Mouse (Mus musculus) thymus, postnatal 4 days (tissue): ENCODE results near the gene Pdik1l.
"Not testable (repeated sequence)": the region's sequence is repeated elsewhere in the genome, so short reads cannot be mapped to it uniquely, and the experiment has no call there.

Experiments used
- DNase-seq: peaks from one replicate; pipeline ENCODE4 v3.0.0; 2021

Pdik1l gene

DNA sequence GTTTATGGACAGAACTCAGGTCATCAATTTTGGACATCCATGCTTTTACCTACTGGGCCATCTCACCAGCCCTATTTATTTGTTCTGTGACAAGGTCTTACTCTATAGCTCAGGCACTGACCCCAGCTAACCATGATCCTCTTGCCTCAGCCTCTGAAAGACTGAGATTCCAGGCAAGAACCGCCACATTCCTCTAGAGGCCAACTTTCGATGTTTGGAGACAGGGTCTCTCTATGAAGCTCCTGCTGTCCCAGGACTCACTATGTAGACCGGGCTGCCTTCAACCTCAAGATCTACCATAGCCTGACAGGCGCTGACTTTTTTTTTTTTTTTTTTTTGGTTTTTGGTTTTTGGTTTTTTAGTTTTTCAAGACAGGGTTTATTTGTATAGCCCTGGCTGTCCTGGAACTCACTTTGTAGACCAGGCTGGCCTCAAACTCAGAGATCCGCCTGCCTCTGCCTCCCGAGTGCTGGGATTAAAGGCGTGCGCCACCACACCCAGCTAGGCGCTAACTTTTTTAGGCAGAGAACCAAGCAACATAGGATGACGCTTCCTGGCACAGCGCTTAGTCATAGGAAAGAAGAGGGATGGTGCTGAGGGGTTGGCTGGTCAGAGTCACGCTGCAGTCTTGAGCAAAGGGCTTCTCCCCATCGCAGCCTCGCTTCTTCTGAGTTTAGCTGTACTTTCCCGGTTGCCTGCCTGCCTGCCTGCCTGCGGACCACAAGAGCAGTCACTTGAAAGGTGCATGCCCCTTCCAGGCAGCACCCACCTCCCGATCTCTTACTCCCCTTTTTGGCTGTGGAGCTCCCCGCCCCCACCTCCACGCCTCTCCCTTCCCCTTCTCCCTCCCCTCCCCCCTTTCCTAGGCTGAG, 11.2 kb upstream of the Pdik1l start:
- no peak for DNase-seq

DNA sequence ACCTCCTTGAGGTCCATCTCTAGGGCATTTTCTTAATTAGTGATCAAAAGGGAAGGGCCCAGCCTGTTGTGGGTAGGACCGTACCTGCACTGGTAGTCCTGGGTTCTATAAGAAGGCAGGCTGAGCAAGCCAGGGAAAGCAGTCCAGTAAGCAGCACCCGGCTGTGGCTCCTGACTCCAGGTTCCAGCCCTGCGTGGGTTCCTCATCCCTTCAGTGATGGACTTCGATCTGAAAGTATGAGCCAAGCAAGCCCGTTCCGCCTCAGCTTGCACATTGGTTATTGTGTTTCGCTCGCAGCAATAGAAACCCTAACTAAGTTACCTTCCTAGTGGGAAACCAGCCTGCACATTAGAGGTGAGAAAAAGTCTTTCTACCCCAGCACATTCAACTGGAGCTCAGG, 9.7 kb upstream of the Pdik1l start:
- DNase-seq, result no peak

DNA sequence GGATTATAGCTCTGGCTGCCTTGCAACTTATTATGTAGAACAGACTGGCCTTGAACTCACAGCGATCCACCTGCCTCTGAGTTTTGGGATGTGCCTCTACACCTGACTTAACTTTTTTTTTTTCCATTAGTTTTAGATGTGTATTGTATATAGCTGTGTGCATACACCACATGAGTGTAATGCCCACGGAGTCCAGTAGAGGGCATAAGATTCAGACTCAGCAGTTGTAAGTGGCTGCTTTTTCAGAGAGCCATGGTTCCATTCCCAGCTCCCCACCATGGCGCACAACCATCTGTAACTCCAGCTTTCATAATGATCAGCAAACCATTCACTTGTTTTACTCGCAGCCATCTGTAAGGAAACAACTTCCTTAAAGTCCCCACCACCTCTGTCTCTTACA, 8.8 kb upstream of the Pdik1l start:
- DNase-seq, result peak; percentile 35

DNA sequence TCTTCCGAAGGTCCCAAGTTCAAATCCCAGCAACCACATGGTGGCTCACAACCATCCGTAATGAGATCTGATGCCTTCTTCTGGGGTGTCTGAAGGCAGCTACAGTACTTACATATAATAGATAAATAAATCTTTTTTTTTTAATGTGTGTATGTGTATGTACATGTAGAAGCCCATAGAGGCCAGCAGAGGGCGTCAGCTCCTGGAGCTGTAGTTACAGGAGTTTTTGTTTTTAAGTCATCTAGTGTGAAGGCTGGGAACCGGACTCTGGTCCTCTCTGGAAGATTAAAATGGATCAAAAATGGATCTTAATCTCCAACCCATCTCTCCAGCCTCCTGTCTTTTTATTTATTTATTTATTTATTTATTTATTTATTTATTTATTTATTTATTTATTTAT, 8.4 kb upstream of the Pdik1l start:
- not testable (repeated sequence) for DNase-seq

DNA sequence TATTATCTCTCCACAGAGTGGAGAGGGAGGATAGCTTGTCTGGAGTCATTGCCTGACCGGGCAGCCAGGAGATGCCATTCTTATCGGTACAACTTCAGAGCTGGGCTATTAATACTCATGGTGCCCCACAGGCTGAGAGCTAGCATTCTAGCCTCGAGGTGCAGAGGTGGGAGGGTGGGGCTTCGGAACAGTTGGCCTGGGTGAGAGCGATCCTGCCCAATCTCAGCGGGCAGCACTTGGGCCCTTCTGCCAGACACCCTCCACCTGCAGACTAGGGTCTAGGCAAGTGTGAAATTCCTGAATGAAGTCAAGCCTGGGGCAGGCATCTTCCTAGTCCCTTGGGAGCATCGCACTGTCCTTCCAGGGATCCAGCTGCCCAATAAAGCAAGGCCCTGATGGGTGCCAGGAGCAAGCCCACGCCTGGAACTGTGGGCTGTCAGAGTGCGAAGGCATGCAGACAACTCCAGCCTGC, 6.0 kb upstream of the Pdik1l start:
- DNase-seq, result no peak

DNA sequence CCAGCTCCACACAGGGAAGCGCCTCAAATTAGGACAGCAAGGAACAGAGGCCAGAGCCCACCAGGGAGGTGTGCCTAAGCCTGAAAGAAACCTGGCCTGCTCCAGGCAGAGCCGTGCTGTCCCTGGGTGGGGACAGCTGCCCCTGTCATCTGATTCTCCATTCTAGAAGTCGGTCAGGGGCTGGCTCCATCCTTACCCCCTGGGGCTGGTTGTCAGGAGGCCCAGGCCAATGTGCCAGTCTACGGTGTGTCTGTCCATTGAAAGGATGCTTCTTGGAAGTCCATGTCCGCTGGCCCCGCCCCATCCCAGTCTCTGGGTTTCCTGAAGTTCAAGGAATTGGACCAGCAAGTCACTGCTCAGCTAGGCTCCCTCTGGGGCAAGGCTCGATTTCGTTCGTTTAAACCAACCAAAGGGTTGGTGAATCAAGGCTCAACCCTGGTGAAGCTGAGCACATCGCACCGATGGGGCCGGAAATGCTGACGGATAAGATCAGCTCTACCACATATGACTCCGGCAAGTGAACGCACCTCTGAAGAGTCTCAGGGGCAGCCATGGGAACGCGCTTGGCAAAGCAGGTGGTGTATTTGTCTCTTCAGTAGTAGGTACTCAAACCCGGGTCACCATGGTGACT, 5.5 kb upstream of the Pdik1l start:
- DNase-seq, result no peak

DNA sequence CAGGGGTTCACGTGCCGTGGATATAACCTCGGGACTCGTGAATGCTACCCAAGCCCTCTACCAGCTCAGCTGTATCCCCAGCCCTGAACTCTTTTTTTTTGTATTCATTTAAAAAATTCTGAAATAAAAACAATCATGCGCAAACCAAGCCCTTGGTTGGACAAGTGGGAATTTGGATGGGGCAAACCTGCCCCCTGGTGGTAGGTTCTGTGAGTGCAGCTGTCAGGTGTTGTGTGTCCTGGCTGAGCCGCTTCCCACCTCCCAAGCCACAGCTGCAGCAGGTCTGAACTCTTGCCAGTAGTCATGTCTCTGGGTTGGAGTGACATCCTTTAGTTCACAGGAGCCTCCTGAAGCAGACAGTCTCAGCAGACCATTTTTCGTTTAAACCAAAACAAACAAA, 4.4 kb upstream of the Pdik1l start:
- peak; percentile 89 for DNase-seq

DNA sequence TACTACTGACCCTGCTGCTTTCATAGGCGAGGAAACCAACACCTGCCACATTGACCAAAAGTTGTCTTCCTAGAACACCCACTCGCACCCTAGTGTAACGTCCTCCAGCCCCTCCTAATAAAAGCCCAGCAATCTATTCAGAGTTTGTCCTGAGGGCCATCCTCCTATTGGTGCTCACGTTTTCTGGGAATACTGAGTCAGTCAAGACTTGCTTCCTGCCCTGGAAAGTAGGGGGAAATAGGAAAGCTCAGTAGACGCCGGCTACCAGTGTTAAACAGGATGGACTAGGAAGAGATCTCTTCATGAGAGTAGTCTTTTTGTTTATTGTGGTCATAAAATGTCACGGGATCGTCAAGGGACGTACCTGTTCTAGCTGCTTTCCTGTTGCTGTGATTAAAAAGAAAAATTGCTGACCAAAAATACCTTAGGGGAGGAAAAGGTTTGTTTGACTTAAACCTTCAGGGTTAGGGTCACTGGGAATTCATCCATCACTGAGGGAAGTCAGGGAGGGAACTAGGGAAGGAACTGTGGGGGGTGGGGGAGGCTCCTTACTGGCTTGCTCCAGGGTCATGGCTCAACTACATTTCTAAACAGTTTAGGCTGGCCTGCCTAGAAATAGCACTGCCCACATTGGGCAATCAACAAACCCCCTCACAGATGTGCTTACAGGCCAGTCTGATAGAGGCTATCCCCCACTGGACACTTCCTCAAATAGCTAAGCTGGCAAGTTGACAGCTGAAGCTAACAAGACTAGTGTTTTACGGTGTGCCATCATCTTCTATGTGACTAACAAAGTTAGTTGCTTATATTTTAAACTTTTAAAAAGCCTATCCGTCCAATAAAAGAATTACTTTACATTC, 932 bp upstream of the Pdik1l start:
- DNase-seq, result no peak

DNA sequence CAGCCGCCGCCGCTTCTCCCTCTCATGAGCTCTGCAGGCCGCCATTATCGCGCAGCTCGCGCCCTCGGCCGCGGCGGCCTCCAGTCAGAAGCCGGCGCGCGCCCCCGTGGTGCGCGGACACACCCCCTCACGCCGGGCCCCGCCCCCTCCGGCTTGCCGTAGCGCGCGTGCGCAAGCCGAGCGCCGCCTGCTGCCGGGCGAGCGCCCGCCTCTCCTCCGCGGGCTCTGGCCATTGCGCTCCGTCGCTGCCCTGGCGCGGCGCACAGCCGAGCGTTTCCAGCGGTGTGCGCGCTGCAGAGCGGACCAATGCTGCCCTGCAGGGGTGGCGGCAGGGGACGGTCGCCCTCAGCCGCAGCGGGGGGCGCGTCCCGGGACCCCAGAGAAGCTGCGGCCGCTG, 529 bp downstream of the Pdik1l start:
- DNase-seq, result peak; percentile 99

DNA sequence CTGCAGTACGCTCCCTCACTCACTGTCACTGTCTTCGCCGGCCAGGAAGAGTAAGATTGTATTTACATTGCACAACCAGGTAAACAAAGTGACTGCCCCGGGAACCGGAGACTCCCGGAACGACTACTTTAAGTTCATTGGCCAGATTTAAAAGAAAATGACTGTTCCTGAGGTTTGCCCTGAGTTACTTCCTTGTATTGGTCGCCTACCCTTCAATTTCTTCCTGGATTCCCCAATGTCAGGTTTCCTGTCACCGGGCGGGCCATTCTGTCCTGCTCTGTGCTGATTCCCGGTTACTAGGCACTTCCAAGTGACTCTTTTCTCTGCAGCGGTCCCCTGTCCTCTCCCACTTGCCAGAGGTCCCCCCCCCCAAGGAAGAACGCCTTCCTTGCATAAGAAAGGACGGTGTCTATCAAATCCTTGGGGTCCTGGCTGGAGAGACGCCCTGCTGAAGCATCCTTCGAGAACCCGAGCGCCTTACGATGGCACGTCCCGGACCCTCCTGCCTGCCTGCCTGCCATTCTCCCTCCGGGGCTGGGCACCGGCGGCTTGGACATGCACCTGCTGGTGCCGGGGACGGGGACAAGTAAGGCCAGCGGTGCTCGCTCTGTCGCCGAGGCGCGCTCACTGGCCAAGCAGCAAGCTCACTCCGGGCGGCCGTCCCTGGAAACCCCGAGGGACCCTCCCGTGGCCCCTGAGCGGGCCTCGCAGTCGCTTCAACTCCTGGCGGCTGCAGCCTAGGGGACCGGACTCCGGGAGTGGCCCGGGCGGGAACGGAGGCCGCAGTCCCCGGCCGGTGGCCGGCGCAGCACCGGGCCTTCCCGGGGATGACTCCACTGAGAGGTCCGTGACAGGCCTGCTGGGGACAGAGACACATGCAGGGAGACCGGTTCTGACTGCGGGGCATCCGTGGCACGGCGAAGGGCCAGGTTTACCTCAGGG, 1.2 kb downstream of the Pdik1l start:
- DNase-seq, result peak; percentile 62

DNA sequence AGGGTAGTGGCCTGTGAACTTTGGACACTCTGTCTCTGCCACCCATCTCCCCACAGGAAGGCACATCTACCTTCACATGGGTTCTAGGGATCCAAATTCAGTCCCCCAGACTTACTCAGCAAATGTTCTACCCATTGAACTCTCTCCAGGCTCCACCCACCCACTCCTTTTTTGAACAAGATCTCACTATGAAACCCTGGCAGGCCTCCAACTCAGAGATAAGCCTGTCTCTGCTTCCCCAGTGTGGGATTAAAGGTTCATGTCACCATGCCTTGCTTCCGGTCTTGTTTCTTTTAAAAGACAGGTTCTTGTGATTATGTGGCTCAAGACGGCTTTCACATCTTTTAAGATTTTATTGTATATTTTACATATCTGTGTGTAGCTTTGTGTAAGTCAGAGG, 2.8 kb downstream of the Pdik1l start:
- DNase-seq, result no peak

DNA sequence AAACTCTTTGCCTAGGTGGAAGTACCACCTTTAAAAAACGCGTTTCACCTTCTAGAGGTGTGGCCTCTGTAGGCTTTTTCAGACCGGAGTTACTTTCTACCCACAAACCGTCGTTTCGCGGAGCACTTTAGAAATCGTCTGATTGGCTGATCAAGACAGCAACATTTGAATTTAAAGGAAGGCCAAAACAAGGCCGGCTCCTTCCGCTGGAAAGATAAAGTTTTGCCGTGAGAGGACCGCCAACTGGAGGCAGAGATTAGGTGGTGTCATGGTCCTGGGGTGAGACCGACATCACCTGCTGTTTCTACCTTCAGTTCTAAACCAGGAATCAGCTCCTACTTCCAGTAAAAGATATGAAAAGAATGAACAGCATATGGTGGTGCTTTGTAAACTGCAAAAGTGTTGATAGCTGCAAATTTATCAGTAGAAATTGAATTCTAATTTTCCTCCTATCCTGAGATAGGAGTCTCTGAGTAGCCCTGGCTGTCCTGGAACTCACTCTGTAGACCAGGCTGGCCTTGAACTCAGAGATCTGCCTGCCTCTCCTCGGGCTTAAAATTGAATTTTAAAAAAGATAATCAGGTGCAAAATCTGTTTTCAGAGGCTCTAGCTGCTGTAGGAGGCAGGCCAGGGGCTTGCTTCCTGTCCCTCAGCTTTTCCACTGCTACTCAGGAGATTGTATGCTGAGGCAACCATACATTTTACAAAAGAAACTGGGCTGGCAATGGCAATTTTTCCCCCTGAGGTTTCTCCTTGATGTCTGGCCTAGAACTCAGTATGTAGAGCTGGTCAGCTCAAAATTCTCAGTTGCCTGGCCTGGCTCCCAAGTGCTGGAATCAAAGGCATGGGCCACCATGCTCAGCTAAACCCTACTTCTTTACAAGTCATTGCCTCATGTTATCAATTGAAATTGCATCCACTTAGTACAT, 14.0 kb downstream of the Pdik1l start:
- peak; percentile 68 for DNase-seq

DNA sequence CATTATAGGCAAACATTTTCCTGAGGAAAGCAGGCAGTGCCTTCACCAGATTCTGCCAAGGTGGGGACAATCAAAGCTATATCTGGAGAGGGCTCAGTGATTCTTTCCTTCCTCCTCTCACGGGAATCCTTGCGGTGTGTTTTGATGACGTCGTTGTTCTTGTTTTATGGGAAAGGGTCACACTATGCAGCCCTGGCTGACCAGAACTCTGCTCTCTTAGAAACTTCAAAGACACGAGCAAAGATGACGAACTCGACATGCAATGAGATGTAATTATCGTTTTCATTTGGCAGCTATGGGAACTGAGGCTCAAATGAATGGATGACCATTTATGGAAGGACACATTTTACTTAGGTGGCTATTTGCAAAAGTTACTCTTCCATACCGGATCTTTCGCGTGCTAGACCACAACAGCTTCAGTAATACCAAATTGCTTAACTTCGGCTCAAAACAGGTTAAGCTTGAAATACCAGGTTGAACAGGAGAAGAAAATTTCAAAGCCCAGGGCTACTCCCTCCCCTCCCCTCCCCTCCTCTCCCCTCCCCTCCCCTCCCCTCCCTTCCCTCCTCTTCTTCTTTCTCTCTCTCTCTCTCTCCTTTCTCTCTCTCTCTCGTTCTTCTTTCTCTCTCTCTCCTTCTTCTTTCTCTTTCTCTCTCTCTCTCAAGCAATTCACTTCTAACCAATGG, 14.8 kb downstream of the Pdik1l start:
- DNase-seq, result peak; percentile 13

DNA sequence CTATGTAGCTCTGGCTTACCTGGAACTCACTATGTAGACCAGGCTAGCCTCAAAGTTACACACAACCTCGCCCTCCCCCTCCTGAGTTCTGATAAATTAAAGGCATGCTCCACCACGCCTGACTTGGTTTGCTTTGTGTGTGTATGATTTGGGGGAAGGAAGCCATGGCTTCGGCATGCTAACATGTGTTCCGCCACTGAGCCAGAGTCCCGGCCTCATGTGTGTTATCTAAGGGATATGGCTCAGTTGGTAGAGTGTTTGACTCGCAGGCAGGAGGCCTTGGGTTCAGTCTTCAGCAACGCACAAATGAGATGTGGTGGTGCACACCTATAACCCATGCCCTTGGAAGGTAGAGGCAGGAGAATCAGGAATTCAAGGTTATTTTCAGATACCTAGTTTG, 15.7 kb downstream of the Pdik1l start:
- DNase-seq, result peak; percentile 8

DNA sequence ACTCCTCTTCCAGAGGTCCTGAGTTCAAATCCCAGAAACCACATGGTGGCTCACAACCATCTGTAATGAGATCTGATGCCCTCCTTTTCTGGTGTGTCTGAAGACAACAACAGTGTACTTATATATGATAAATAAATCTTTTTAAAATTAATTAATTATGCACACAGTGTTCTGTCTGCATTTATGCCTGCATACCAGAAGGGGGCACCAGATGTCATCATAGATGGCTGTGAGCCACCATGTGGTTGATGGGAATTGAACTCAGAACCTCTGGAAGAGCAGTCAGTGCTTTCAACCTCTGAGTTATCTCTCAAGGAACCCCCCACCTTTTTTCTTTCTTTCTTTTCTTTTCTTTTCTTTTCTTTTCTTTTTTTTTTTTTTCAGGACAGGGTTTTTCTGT, 18.1 kb downstream of the Pdik1l start:
- DNase-seq, result peak; percentile 25

DNA sequence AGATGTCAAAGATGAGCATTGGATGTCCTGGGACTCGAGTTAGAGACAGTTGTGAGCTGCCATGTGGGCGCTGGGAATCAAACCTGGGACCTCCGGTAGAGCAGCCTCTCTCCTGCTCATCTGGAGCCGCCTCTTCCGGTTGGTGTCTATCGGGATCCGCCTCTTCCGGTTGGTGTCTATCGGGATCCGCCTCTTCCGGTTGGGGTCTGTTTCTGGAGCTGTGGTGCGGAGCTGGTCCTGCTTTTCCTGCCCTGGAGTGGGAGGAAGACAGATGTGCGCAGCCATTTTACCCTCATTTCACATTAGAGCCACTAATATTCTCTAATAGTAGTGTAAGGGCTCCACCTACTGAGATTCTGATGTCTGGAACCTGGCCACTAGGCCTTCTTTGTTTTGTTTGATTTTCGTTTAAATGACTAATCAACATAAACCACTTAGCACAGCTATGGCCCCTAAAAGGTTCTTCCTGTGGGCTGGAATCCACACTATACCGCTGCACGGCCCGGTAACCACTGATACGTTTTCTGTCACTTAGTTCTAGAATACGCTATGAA, 19.5 kb downstream of the Pdik1l start:
- peak; percentile 10 for DNase-seq

DNA sequence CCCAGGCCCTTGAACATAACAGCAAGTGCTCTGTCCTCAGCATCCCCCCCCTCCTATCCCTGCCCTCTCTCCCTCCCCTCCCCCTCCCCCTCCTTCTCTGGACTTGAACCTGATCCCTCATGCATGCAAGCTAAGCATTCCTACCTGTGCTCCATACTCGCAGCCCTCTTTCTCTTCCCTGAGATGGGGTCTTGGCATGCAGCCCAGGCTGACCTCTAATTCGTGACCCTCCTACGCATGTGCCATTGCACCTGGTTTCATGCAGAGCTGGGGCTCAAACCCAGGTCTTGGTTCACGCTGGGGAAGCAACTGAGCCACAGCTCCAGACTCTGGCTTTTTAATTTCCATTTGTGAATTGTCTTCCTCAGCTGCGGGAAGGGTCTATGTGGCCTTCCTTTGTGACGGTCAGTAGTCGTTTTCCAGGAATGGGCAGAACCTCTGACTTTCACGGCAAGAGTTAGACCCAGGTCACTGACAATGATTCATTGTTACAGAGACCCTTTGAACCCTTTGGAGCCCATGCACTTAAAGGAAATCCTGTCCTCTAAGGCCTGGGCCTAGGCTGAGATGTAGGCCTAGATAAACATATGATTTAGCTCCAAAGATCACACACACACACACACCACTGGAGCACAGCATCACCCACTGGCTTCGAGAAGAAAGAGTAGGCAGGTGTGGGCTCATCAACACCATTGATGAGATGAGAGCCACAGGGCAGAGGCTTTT, 21.7 kb downstream of the Pdik1l start:
- no peak for DNase-seq

DNA sequence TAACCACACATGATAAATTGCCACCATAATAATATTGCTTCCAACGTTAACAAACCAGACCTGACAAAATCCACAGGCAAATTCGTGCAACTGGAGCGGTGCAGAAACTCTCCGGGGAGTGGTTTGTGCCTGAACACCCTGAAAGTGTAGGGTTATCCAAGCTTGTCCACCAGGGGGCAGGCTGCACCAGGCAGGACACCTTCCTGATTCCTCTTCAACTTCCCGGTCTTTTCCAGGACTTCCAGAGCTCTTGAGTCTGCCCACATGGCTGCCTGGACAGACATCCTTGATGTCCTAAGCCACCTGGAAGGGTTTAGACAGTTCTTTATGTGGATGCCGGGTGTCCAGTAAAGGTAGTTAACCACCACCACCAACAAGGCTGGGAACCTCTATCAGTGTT, 24.5 kb downstream of the Pdik1l start:
- peak; percentile 79 for DNase-seq

DNA sequence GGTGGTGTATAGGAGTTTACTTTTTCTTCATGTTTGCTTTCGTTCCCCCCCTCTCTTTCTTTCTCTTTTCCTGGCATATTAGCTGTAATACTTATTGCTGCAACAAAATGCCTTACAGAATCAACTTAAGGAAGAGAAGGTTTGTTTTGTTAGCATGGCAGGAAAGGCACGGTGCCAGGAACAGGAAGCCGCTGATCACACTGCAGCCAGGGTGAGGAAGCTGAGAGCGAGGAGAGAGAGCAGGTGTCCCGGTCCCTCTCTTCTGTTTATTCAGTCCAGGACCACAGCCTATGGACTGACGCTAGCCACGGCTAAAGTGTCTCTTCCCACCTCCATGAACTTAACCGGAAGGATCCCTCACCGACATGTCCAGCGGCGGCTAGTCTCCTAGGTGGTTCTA, 29.3 kb downstream of the Pdik1l start:
- DNase-seq, result peak; percentile 60
